Mouse (Mus musculus) hindbrain, embryonic 14.5 days (tissue): ENCODE results near the gene Dock10. TPM values are rescaled to one million over a fixed set of nuclear protein-coding genes. Genes with fewer than 3 reads are reported as not detected.

ENCODE experiments used
- ATAC-seq: fragments of 200-750 bp; cut with Nextera tagmentation; 2 replicates; pipeline ENCODE4 v1.8.0; 2017; ENCODE audit warnings: moderate number of reproducible peaks, mild to moderate bottlenecking, moderate TSS enrichment, moderate library complexity; ENCODE audit not compliant: low FRiP score
- DNase-seq: peaks from one replicate; pipeline ENCODE4 v3.0.0-alpha.2; 2015; ENCODE audit warnings: low spot score
- H3K27ac ChIP-seq: fragments of 300-500 bp; sonication (generic); 2 replicates; pipeline ENCODE4 v1.5.1; 2014; ENCODE audit warnings: mild to moderate bottlenecking, moderate library complexity
- H3K27me3 ChIP-seq: fragments of 300-500 bp; sonication (generic); 2 replicates; pipeline ENCODE4 v1.6.1; 2014; ENCODE audit warnings: mild to moderate bottlenecking, low read length, mixed read lengths; ENCODE audit not compliant: control insufficient read depth, insufficient read depth
- H3K36me3 ChIP-seq: fragments of 300-500 bp; sonication (generic); replicated peaks from 2 replicates; pipeline ENCODE4 v1.6.1; 2014; ENCODE audit not compliant: control insufficient read depth, insufficient read depth
- H3K4me1 ChIP-seq: fragments of 300-500 bp; sonication (generic); replicated peaks from 2 replicates; pipeline ENCODE4 v1.6.1; 2014; ENCODE audit warnings: antibody characterized with exemption, low read length, mixed read lengths; ENCODE audit not compliant: control insufficient read depth, insufficient read depth
- H3K4me2 ChIP-seq: fragments of 300-500 bp; sonication (generic); replicated peaks from 2 replicates; pipeline ENCODE4 v1.6.1; 2014; ENCODE audit warnings: mild to moderate bottlenecking, moderate library complexity
- H3K4me3 ChIP-seq: fragments of 300-500 bp; sonication (generic); replicated peaks from 2 replicates; pipeline ENCODE4 v1.5.1; 2014; ENCODE audit warnings: mild to moderate bottlenecking, low read length
- H3K9ac ChIP-seq: fragments of 300-500 bp; sonication (generic); 2 replicates; pipeline ENCODE4 v1.6.1; 2014
- H3K9me3 ChIP-seq: fragments of 300-500 bp; sonication (generic); 2 replicates; pipeline ENCODE4 v1.6.1; 2016; ENCODE audit warnings: low read length; ENCODE audit not compliant: control insufficient read depth
- WGBS: fragments of 180-500 bp; shearing (Covaris S2); extraction: QIAGEN DNeasy Blood & Tissue Kit; methylation state at CpG from one replicate; pipeline ENCODE4 v1.1.7; 2014; 5-methylcytosine and 5-hydroxymethylcytosine counted together
- polyA plus RNA-seq: library from polyadenylated mRNA; unstranded; fragments of >200 nt; fragmentation: Nextera tagmentation; extraction: Ambion mirVana; gene quantifications from 2 replicates; pipeline ENCODE4 v1.2.1, GENCODE M21; 2014

Dock10 gene
- 6.0 and 6.1 TPM in 2 replicates for polyA plus RNA-seq

DNA sequence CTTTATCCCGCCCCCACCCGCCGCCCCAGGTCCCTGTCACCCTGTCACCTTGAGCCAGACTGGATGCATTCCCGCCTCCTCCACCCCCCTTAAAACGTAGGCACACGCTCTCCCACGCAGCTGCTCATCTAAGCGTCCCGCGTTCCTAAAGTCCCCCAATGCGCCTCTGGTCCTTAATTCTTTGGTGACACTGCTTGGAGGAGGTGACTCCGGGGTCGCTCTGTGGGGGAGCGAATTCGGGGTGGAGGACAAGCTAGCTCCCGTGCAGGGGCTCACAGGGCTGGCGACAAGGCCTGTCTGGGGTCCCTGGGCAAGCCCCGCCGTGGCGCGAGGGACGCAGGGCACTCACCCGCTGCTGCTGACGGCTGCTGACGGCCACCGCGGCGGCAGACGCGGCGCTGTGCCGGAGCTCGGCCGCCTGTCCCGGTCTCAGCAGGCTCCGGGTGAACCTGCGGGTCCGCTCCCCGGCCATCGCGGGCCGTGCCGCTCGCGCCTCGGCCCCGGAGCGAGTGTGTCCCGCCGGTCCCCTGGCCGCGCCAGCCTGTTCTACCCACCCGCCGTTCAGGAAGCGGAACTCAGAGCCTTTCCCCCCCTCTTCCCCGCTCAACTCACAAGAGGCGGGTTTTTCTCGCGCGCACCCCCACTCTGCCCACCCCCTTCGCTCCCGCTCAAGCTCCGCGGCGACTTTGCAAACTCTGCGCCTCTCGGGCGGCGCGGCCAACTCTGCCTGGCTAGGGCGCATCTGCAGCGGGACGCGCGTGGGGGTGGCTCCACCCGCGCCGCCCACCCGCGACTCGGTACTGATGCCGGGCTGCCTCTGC, at the start of gene Dock10:
Gene Dock10, minus strand, starts transcription at position 551 of the 821 bp plus-strand sequence.
- H3K9ac ChIP-seq: peak within 1 kb of the TSS; percentile 59
- H3K27ac ChIP-seq: no peak within 1 kb of the TSS
- ATAC-seq (peak; percentile 77), DNase-seq (peak; percentile 41)
- no peaks in the 10 kb centered on the region for H3K4me1 ChIP-seq
- H3K36me3 ChIP-seq: no peaks in the 10 kb centered on the region
- no peaks in the 10 kb centered on the region for H3K9me3 ChIP-seq
- WGBS: under 1% methylated on average over 81 of the region's 82 CpGs
- H3K27me3 ChIP-seq: peaks cover 11% of the 10 kb centered on the region; the same call in 1 of the 2 replicates
- H3K4me2 ChIP-seq: peak within 1 kb of the TSS; percentile 77
- peak within 1 kb of the TSS; percentile 56 for H3K4me3 ChIP-seq

DNA sequence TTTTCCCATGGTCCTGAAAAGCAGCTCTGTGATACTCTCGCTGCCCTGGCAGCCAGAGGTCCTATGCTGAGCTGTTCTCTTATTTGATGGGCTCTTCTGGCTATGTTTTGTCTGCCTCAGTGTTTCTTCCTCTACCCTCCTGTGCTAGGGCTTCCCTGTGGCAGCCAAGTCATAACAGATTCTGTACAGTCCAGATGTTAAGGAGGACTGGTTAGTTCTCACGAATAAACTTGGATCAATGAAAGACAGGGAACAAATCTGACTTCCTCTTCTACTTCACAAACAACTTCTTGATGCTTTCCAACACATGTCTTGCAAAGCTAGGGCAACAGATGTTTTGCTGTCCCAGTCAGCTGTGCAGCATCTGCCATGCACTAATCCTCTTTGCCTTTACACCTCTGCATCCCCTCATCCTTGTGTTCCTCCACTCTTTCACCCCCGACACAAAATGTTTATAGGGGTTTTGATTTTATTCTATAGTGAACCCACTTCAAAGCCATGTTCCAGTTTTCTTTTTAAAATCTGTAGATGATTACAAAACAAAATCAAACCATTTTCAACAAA, 48.6 kb upstream of the Dock10 start:
- Histone ChIP-seq H3K9ac (no peak overlapping the region), H3K9me3 (no peaks in the 10 kb centered on the region), H3K27ac (no peak overlapping the region), H3K36me3 (no peaks in the 10 kb centered on the region), H3K4me3 (no peak overlapping the region), H3K27me3 (no peaks in the 10 kb centered on the region), H3K4me1 (no peaks in the 10 kb centered on the region), H3K4me2 (no peak overlapping the region)
- DNase-seq: no peak
- ATAC-seq: no peak
- WGBS: 84% methylated on average over 3 of the region's 3 CpGs

GRCm38 (mm10) chr1:80802023-80802422, 43.7 kb upstream of the Dock10 start:
- Histone ChIP-seq H3K4me2 (no peak overlapping the region), H3K36me3 (no peaks in the 10 kb centered on the region), H3K4me3 (no peak overlapping the region), H3K9ac (no peak overlapping the region), H3K9me3 (no peaks in the 10 kb centered on the region), H3K4me1 (no peaks in the 10 kb centered on the region), H3K27me3 (no peaks in the 10 kb centered on the region), H3K27ac (no peak overlapping the region)
- DNase-seq: no peak
- ATAC-seq: no peak
- WGBS: 79% methylated on average over 3 of the region's 3 CpGs

- Histone ChIP-seq H3K4me2 (no peak overlapping the region), H3K9me3 (0 out of 2 replicates have a peak, but pooled peaks cover 9% of the 10 kb centered on the region), H3K27me3 (no peaks in the 10 kb centered on the region), H3K27ac (no peak overlapping the region), H3K4me3 (no peak overlapping the region), H3K4me1 (no peaks in the 10 kb centered on the region), H3K9ac (no peak overlapping the region), H3K36me3 (no peaks in the 10 kb centered on the region)
- WGBS: 82% methylated on average over 2 of the region's 2 CpGs
- ATAC-seq (no peak), DNase-seq (no peak)
Observed at GRCm38 (mm10) chr1:80785066-80785779, 26.9 kb upstream of the Dock10 start.

DNA sequence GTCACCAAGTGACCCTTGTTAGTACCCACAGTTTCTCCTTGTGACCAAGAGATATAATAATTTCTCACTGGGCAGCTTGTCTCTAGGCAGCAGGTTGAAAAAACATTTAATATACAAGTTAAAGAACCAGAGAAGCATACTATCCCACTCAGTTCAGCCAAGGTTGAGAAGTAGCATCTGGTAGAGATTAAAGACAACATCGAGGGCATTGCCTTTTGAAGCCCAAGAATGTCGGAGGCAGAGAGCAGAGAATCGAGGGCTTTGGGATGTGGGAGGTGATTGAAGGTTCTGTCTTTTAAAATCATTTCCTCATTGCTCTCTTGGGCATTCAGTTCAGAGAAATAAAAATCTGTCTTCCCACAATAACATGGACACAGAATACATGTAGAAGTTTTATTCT, 25.8 kb upstream of the Dock10 start:
- no peak for ATAC-seq

GRCm38 (mm10) chr1:80765504-80765903, 7.2 kb upstream of the Dock10 start:
- H3K27me3 ChIP-seq: no peaks in the 10 kb centered on the region
- H3K36me3 ChIP-seq: no peaks in the 10 kb centered on the region
- H3K4me3 ChIP-seq: no peak overlapping the region
- no peaks in the 10 kb centered on the region for H3K4me1 ChIP-seq
- ATAC-seq: no peak
- no peaks in the 10 kb centered on the region for H3K9me3 ChIP-seq
- WGBS: 82% methylated on average over 2 of the region's 2 CpGs
- no peak overlapping the region for H3K9ac ChIP-seq
- DNase-seq: no peak
- H3K27ac ChIP-seq: no peak overlapping the region
- no peak overlapping the region for H3K4me2 ChIP-seq

More for the DNA sequence above, 25.8 kb upstream of the Dock10 start:
- 0 out of 2 replicates have a peak, but pooled peaks cover 9% of the 10 kb centered on the region for H3K9me3 ChIP-seq
- WGBS: 84% methylated on average over 3 of the region's 3 CpGs
- no peak overlapping the region for H3K4me3 ChIP-seq
- H3K36me3 ChIP-seq: no peaks in the 10 kb centered on the region
- H3K27ac ChIP-seq: no peak overlapping the region
- no peaks in the 10 kb centered on the region for H3K4me1 ChIP-seq
- H3K27me3 ChIP-seq: no peaks in the 10 kb centered on the region
- no peak overlapping the region for H3K4me2 ChIP-seq
- H3K9ac ChIP-seq: no peak overlapping the region
- DNase-seq: no peak

GRCm38 (mm10) chr1:80763042-80763950, 5.0 kb upstream of the Dock10 start:
- Histone ChIP-seq H3K27ac (no peak overlapping the region), H3K4me3 (no peak overlapping the region), H3K4me1 (no peaks in the 10 kb centered on the region), H3K9ac (no peak overlapping the region), H3K4me2 (no peak overlapping the region), H3K9me3 (no peaks in the 10 kb centered on the region), H3K36me3 (no peaks in the 10 kb centered on the region), H3K27me3 (peaks cover 11% of the 10 kb centered on the region; the same call in 1 of the 2 replicates)
- 76% methylated on average over 4 of the region's 4 CpGs for WGBS
- ATAC-seq (no peak), DNase-seq (no peak)

DNA sequence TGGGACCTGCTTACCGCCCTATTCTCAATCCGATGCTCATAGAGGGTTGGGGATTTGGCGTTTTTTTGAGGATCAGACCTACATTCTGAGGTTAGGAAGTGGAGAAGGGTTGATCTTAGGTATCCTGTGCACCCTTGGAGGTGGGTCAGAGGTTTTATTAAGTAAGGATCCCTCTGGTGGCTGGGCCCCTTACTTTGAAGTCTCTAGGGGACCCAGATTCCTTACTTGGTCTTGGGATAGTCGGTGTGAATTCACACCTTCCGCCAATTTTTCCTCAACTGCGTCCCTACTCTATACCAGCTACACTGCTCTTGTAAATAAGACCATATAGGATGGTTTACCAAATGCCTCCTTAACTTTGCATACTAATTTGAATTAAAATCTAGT, 464 bp upstream of the Dock10 start:
- Histone ChIP-seq H3K9ac (peak overlapping the region; percentile 59), H3K9me3 (no peaks in the 10 kb centered on the region), H3K4me2 (peak overlapping the region; percentile 77), H3K4me3 (peak overlapping the region; percentile 56), H3K27ac (no peak overlapping the region), H3K4me1 (no peaks in the 10 kb centered on the region), H3K27me3 (peaks cover 11% of the 10 kb centered on the region; the same call in 1 of the 2 replicates), H3K36me3 (no peaks in the 10 kb centered on the region)
- 10% methylated on average over 6 of the region's 6 CpGs for WGBS
- DNase-seq (no peak), ATAC-seq (peak; percentile 24; the same call in 1 of the 2 replicates)
